Mouse (Mus musculus) kidney, adult 2 months (tissue): ENCODE measurements around the gene Slc17a4. TPM values are rescaled to one million over a fixed set of nuclear protein-coding genes. Genes with fewer than 3 reads are reported as not detected.

Source experiments
- DNase-seq: peaks from one replicate; pipeline ENCODE4 v3.0.0; 2021
- H3K27ac ChIP-seq: fragments of 200-500 bp; 2 replicates; pipeline ENCODE4 v1.5.1; 2012; ENCODE audit warnings: low read depth, low read length, control low read depth, inconsistent platforms; ENCODE audit not compliant: insufficient read depth
- H3K27me3 ChIP-seq: fragments of 200-500 bp; replicated peaks from 2 replicates; pipeline ENCODE4 v1.6.1; 2012; ENCODE audit warnings: mild to moderate bottlenecking, moderate library complexity, low read length, inconsistent platforms; ENCODE audit not compliant: control insufficient read depth, insufficient read depth
- H3K36me3 ChIP-seq: fragments of 200-500 bp; 2 replicates; pipeline ENCODE4 v1.6.1; 2012; ENCODE audit warnings: mild to moderate bottlenecking, moderate library complexity, low read length, inconsistent platforms; ENCODE audit not compliant: control insufficient read depth, insufficient read depth
- H3K4me1 ChIP-seq: fragments of 200-500 bp; 2 replicates; pipeline ENCODE4 v1.6.1; 2011; ENCODE audit warnings: low read length; ENCODE audit not compliant: control insufficient read depth, insufficient read depth
- H3K4me3 ChIP-seq: fragments of 200-500 bp; 2 replicates; pipeline ENCODE4 v1.5.1; 2011; ENCODE audit warnings: mild to moderate bottlenecking, low read depth, low read length, control low read depth; ENCODE audit not compliant: insufficient read depth
- CTCF ChIP-seq: fragments of 200-500 bp; conservative IDR thresholded peaks from 2 replicates; pipeline ENCODE4 v1.5.1; 2011; ENCODE audit warnings: low read depth, mild to moderate bottlenecking, control low read depth, low read length, moderate library complexity, mixed read lengths; ENCODE audit not compliant: insufficient read depth, insufficient read length
- POLR2A ChIP-seq: fragments of 200-500 bp; IDR thresholded peaks from one replicate; pipeline ENCODE4 v1.6.1; 2011; ENCODE audit warnings: low read depth, low read length, control low read depth
- WGBS: fragments of 180-500 bp; shearing (Covaris S2); methylation state at CpG from one replicate; pipeline ENCODE4 v1.1.7; 2018; 5-methylcytosine and 5-hydroxymethylcytosine counted together
- polyA plus RNA-seq: library from polyadenylated mRNA; depleted of rRNA; stranded (reverse); fragments of >200 nt; gene quantifications from 2 replicates; pipeline ENCODE4 v1.2.3, GENCODE M21; 2012

Slc17a4 gene
- polyA plus RNA-seq, 1 experiment: 2.8 TPM

- TF ChIP-seq POLR2A: no peak
- no peak for TF ChIP-seq CTCF
- no peaks in the 10 kb centered on the region for H3K36me3 ChIP-seq
- H3K4me1 ChIP-seq: no peaks in the 10 kb centered on the region; the same call in 1 of the 2 replicates
- WGBS: 98% methylated on average over 1 of the region's 1 CpGs
- peak; percentile 77 for DNase-seq
- H3K4me3 ChIP-seq: no peak overlapping the region
- H3K27ac ChIP-seq: no peak overlapping the region
- no peaks in the 10 kb centered on the region for H3K27me3 ChIP-seq
These were observed 23.9 kb upstream of the Slc17a4 start for GRCm38 (mm10) chr13:23938699-23939098.

- TF ChIP-seq CTCF: no peak
- TF ChIP-seq POLR2A: no peak
- Histone ChIP-seq H3K4me3 (no peak within 1 kb of the TSS), H3K27ac (no peak within 1 kb of the TSS), H3K4me1 (no peaks in the 10 kb centered on the region), H3K27me3 (no peaks in the 10 kb centered on the region), H3K36me3 (no peaks in the 10 kb centered on the region)
- DNase-seq: no peak
- WGBS: 95% methylated on average over 10 of the region's 10 CpGs
These were observed 19.4 kb upstream of the Slc17a4 start, which contains the start of gene Hist1h2aa for GRCm38 (mm10) chr13:23934211-23934520. Gene Hist1h2aa (plus strand): TSS chr13:23934462.

- H3K36me3 ChIP-seq: no peaks in the 10 kb centered on the region
- H3K4me1 ChIP-seq: no peaks in the 10 kb centered on the region
- no peaks in the 10 kb centered on the region for H3K27me3 ChIP-seq
- DNase-seq: no peak
- H3K27ac ChIP-seq: no peak within 1 kb of the TSS
- no peak within 1 kb of the TSS for H3K4me3 ChIP-seq
- 94% methylated on average over 39 of the region's 39 CpGs for WGBS
- TF ChIP-seq POLR2A (no peak), CTCF (no peak)
These were observed 18.8 kb upstream of the Slc17a4 start, which contains the start of gene Hist1h2ba for GRCm38 (mm10) chr13:23933421-23934210. Gene Hist1h2ba (minus strand): TSS chr13:23934156.

- WGBS: 72% methylated on average over 11 of the region's 11 CpGs
- no peak overlapping the region for H3K4me3 ChIP-seq
- no peak overlapping the region for H3K27ac ChIP-seq
These were observed 16.1 kb upstream of the Slc17a4 start for GRCm38 (mm10) chr13:23930904-23931303.

GRCm38 (mm10) chr13:23930461-23930860 is 15.7 kb upstream of the Slc17a4 start:
- no peak overlapping the region for H3K4me3 ChIP-seq
- no peak overlapping the region for H3K27ac ChIP-seq
- TF ChIP-seq CTCF (no peak), POLR2A (no peak)
- no peaks in the 10 kb centered on the region for H3K4me1 ChIP-seq
- 78% methylated on average over 9 of the region's 9 CpGs for WGBS
- H3K27me3 ChIP-seq: no peaks in the 10 kb centered on the region
- DNase-seq: no peak
- no peaks in the 10 kb centered on the region for H3K36me3 ChIP-seq

More at GRCm38 (mm10) chr13:23930904-23931303, 16.1 kb upstream of the Slc17a4 start:
- Histone ChIP-seq H3K27me3 (no peaks in the 10 kb centered on the region), H3K4me1 (no peaks in the 10 kb centered on the region), H3K36me3 (no peaks in the 10 kb centered on the region)
- TF ChIP-seq CTCF: no peak
- no peak for TF ChIP-seq POLR2A
- DNase-seq: no peak

- H3K27me3 ChIP-seq: no peaks in the 10 kb centered on the region
- H3K27ac ChIP-seq: no peak overlapping the region
- no peak for TF ChIP-seq POLR2A
- no peaks in the 10 kb centered on the region for H3K36me3 ChIP-seq
- no peaks in the 10 kb centered on the region for H3K4me1 ChIP-seq
- 51% methylated on average over 3 of the region's 3 CpGs for WGBS
- no peak overlapping the region for H3K4me3 ChIP-seq
- no peak for DNase-seq
These were observed 13.8 kb upstream of the Slc17a4 start for GRCm38 (mm10) chr13:23928637-23929036.

GRCm38 (mm10) chr13:23925792-23926191 is 11.0 kb upstream of the Slc17a4 start:
- no peak for DNase-seq
- H3K4me3 ChIP-seq: no peak overlapping the region
- H3K4me1 ChIP-seq: no peaks in the 10 kb centered on the region
- no peaks in the 10 kb centered on the region for H3K36me3 ChIP-seq
- WGBS: 63% methylated on average over 2 of the region's 2 CpGs
- no peaks in the 10 kb centered on the region for H3K27me3 ChIP-seq
- TF ChIP-seq CTCF (no peak), POLR2A (no peak)
- no peak overlapping the region for H3K27ac ChIP-seq
